21 mouse cellular contexts compared by ENCODE assay signal in genomic region chr11:88833099-88833498, GRCm38 (mm10). TPM values are rescaled to one million over a fixed set of nuclear protein-coding genes. Genes with fewer than 3 reads are reported as not detected.
A peak's percentile ranks its signal among the peaks of the same experiment; 100 is the strongest.
DNase-seq lines count a peak whose midpoint lies in the region; ATAC-seq and TF ChIP-seq lines count a peak whose summit lies in the region.
"Had no signal": no experiment of that assay in that cellular context is flagged by ENCODE, and none has a peak within 500 bp of the region (broad histone marks: within the 10 kb centered on the region; RNA-seq: fewer than 3 reads in every experiment).

No protein-coding gene starts in this region.

- 88% methylated on average over 4 of the region's 4 CpGs for WGBS in hindbrain, embryonic 15.5 days
- 79% methylated on average over 4 of the region's 4 CpGs for WGBS in hindbrain, embryonic 13.5 days
- WGBS in lung, embryonic 14.5 days: 55% methylated on average over 4 of the region's 4 CpGs
- WGBS in embryonic facial prominence, embryonic 14.5 days: 60% methylated on average over 4 of the region's 4 CpGs
- WGBS in stomach, embryonic 14.5 days: 47% methylated on average over 4 of the region's 4 CpGs

- H3K36me3 ChIP-seq in hindbrain, embryonic 15.5 days: peaks cover 24% of the 10 kb centered on the region
- peaks cover 69% of the 10 kb centered on the region for H3K36me3 ChIP-seq in hindbrain, embryonic 13.5 days
- H3K36me3 ChIP-seq in lung, embryonic 14.5 days (ENCODE audit: insufficient read depth): peaks cover 66% of the 10 kb centered on the region
- peaks cover 65% of the 10 kb centered on the region for H3K36me3 ChIP-seq in embryonic facial prominence, embryonic 14.5 days (ENCODE audit: control insufficient read depth, insufficient read depth, low read length)
- H3K36me3 ChIP-seq in stomach, embryonic 14.5 days (ENCODE audit: control insufficient read depth, insufficient read depth, low read length): peaks cover 26% of the 10 kb centered on the region

- H3K27ac ChIP-seq in hindbrain, embryonic 15.5 days (replicated peaks): no peak overlapping the region
- no peak overlapping the region for H3K27ac ChIP-seq in hindbrain, embryonic 13.5 days
- H3K27ac ChIP-seq in lung, embryonic 14.5 days (ENCODE audit: low read depth): no peak overlapping the region
- no peak overlapping the region for H3K27ac ChIP-seq in embryonic facial prominence, embryonic 14.5 days (replicated peaks; ENCODE audit: low read depth, low read length)
- H3K27ac ChIP-seq in stomach, embryonic 14.5 days (ENCODE audit: low read length): no peak overlapping the region
- H3K27ac ChIP-seq: forebrain, embryonic 12.5 days; gastrocnemius, adult 2 months; limb, embryonic 15.5 days; liver, embryonic 14.5 days had no signal

- no peaks in the 10 kb centered on the region for H3K9me3 ChIP-seq in hindbrain, embryonic 15.5 days
- no peaks in the 10 kb centered on the region for H3K9me3 ChIP-seq in hindbrain, embryonic 13.5 days
- no peaks in the 10 kb centered on the region for H3K9me3 ChIP-seq in lung, embryonic 14.5 days (ENCODE audit: low read depth, low read length)
- no peaks in the 10 kb centered on the region for H3K9me3 ChIP-seq in embryonic facial prominence, embryonic 14.5 days (ENCODE audit: control insufficient read depth, low read length)
- H3K9me3 ChIP-seq in stomach, embryonic 14.5 days (ENCODE audit: control insufficient read depth, low read depth, low read length): no peaks in the 10 kb centered on the region
- H3K9me3 ChIP-seq: forebrain, embryonic 12.5 days; G1E; limb, embryonic 15.5 days had no signal

- DNase-seq in lung, embryonic 14.5 days: no peak
- no peak for DNase-seq in lung, postnatal 25 days (ENCODE audit: low spot score)
- DNase-seq in embryonic facial prominence, embryonic 14.5 days (ENCODE audit: low spot score): peak; percentile 33
- no peak for DNase-seq in adipocyte (ENCODE audit: low spot score)
- no peak for DNase-seq in spleen, adult 18-20 months
- DNase-seq: adrenal gland, postnatal 10 days; cerebellum, postnatal 14 days; gastrocnemius, adult 2 months; layer of hippocampus, adult 9-11 months; lung, postnatal 36 days; midbrain, embryonic 14.5 days; thymus, postnatal 25 days had no signal

- H3K4me1 ChIP-seq in hindbrain, embryonic 15.5 days (replicated peaks): no peaks in the 10 kb centered on the region
- H3K4me1 ChIP-seq in hindbrain, embryonic 13.5 days (replicated peaks): no peaks in the 10 kb centered on the region
- H3K4me1 ChIP-seq in lung, embryonic 14.5 days (ENCODE audit: insufficient read depth): no peaks in the 10 kb centered on the region
- H3K4me1 ChIP-seq in embryonic facial prominence, embryonic 14.5 days (ENCODE audit: control insufficient read depth, insufficient read depth, low read length): no peaks in the 10 kb centered on the region
- H3K4me1 ChIP-seq in stomach, embryonic 14.5 days (ENCODE audit: control insufficient read depth, insufficient read depth, low read length): no peaks in the 10 kb centered on the region
- H3K4me1 ChIP-seq: forebrain, embryonic 12.5 days; limb, embryonic 15.5 days had no signal

- ATAC-seq in hindbrain, embryonic 15.5 days (ENCODE audit: low FRiP score, low read depth): 0 out of 2 replicates have a peak, but pooled peaks have one; percentile 31
- ATAC-seq in hindbrain, embryonic 13.5 days (ENCODE audit: low FRiP score): no peak
- peak; percentile 63; the same call in 1 of the 2 replicates for ATAC-seq in lung, embryonic 14.5 days (ENCODE audit: insufficient read depth)
- peak; percentile 48 for ATAC-seq in embryonic facial prominence, embryonic 14.5 days (ENCODE audit: low read depth)
- ATAC-seq in stomach, embryonic 14.5 days (ENCODE audit: insufficient number of reproducible peaks, insufficient read depth, low FRiP score, low read depth): peak; percentile 69
- ATAC-seq: inflammation-experienced regulatory T-cells, adult 6 months had no signal

- TF ChIP-seq CTCF in lung, embryonic 14.5 days (IDR thresholded peaks at IDR 0.05; ENCODE audit: low read depth): peak; percentile 40; the same call in 1 of the 2 replicates

- no peak overlapping the region for H3K4me2 ChIP-seq in hindbrain, embryonic 15.5 days
- H3K4me2 ChIP-seq in hindbrain, embryonic 13.5 days: no peak overlapping the region
- H3K4me2 ChIP-seq in lung, embryonic 14.5 days: no peak overlapping the region
- H3K4me2 ChIP-seq in embryonic facial prominence, embryonic 14.5 days (ENCODE audit: low read depth, low read length): no peak overlapping the region
- H3K4me2 ChIP-seq in stomach, embryonic 14.5 days (replicated peaks; ENCODE audit: low read depth, low read length): no peak overlapping the region
- H3K4me2 ChIP-seq: forebrain, embryonic 12.5 days; limb, embryonic 15.5 days had no signal

- H3K9ac ChIP-seq in hindbrain, embryonic 15.5 days: no peak overlapping the region
- no peak overlapping the region for H3K9ac ChIP-seq in hindbrain, embryonic 13.5 days
- H3K9ac ChIP-seq in lung, embryonic 14.5 days: no peak overlapping the region
- no peak overlapping the region for H3K9ac ChIP-seq in embryonic facial prominence, embryonic 14.5 days (ENCODE audit: low read depth, low read length)
- no peak overlapping the region for H3K9ac ChIP-seq in stomach, embryonic 14.5 days (replicated peaks; ENCODE audit: low read depth, low read length)
- H3K9ac ChIP-seq: forebrain, embryonic 12.5 days; limb, embryonic 15.5 days; liver, embryonic 14.5 days had no signal

- no peaks in the 10 kb centered on the region for H3K27me3 ChIP-seq in hindbrain, embryonic 15.5 days
- H3K27me3 ChIP-seq in hindbrain, embryonic 13.5 days: no peaks in the 10 kb centered on the region
- H3K27me3 ChIP-seq in lung, embryonic 14.5 days (ENCODE audit: insufficient read depth, low read length): no peaks in the 10 kb centered on the region
- no peaks in the 10 kb centered on the region for H3K27me3 ChIP-seq in embryonic facial prominence, embryonic 14.5 days (replicated peaks; ENCODE audit: control insufficient read depth, insufficient read depth, low read length)
- H3K27me3 ChIP-seq in stomach, embryonic 14.5 days (ENCODE audit: control insufficient read depth, insufficient read depth, low read length): no peaks in the 10 kb centered on the region
- H3K27me3 ChIP-seq: CH12.LX; forebrain, embryonic 12.5 days; limb, embryonic 15.5 days had no signal

- no peak overlapping the region for H3K4me3 ChIP-seq in hindbrain, embryonic 15.5 days
- no peak overlapping the region for H3K4me3 ChIP-seq in hindbrain, embryonic 13.5 days
- no peak overlapping the region for H3K4me3 ChIP-seq in lung, embryonic 14.5 days (ENCODE audit: low read depth, low read length)
- no peak overlapping the region for H3K4me3 ChIP-seq in embryonic facial prominence, embryonic 14.5 days (ENCODE audit: low read depth, low read length)
- H3K4me3 ChIP-seq in stomach, embryonic 14.5 days (ENCODE audit: low read depth, low read length): no peak overlapping the region
- H3K4me3 ChIP-seq: forebrain, embryonic 12.5 days; gastrocnemius, adult 2 months; limb, embryonic 15.5 days had no signal

RNA-seq across cellular contexts. Expression of gene Akap1, which starts 31.3 kb away (rescaled TPM):
- 28.3 and 29.5 TPM in 2 replicates for polyA plus RNA-seq in hindbrain, embryonic 15.5 days (2015; fragmentation: Nextera tagmentation; extraction: Ambion mirVana)
- 26.9 and 28.6 TPM in 2 replicates for polyA plus RNA-seq in hindbrain, embryonic 13.5 days (2015; fragmentation: Nextera tagmentation; extraction: Ambion mirVana)
- polyA plus RNA-seq in lung, embryonic 14.5 days (2014; fragmentation: Nextera tagmentation; extraction: Ambion mirVana): 18.8 and 20.6 TPM in 2 replicates
- 22.2 and 28.2 TPM in 2 replicates for polyA plus RNA-seq in embryonic facial prominence, embryonic 14.5 days (2014; fragmentation: Nextera tagmentation; extraction: Ambion mirVana)
- polyA plus RNA-seq in stomach, embryonic 14.5 days (2014; fragmentation: Nextera tagmentation; extraction: Ambion mirVana): 20.6 and 23.9 TPM in 2 replicates
